ENCODE assay signal across 8 mouse cellular contexts in genomic region chr4:94979500-94979915, GRCm38 (mm10). TPM values are rescaled to one million over a fixed set of nuclear protein-coding genes. Genes with fewer than 3 reads are reported as not detected.
DNase-seq lines count a peak whose midpoint lies in the region; ATAC-seq and TF ChIP-seq lines count a peak whose summit lies in the region.

No protein-coding gene starts in this region.

- peak overlapping the region; percentile 84 for H3K4me2 ChIP-seq in lung, embryonic 14.5 days
- H3K4me2 ChIP-seq in embryonic facial prominence, embryonic 12.5 days (replicated peaks): peak overlapping the region; percentile 79
- peak overlapping the region; percentile 74 for H3K4me2 ChIP-seq in hindbrain, embryonic 15.5 days
- peak overlapping the region; percentile 94 for H3K4me2 ChIP-seq in midbrain, embryonic 16.5 days (ENCODE audit: low read length)

- peak overlapping the region; percentile 85 for H3K9ac ChIP-seq in lung, embryonic 14.5 days
- H3K9ac ChIP-seq in embryonic facial prominence, embryonic 12.5 days: peak overlapping the region; percentile 87
- peak overlapping the region; percentile 82 for H3K9ac ChIP-seq in hindbrain, embryonic 15.5 days
- H3K9ac ChIP-seq in midbrain, embryonic 16.5 days (ENCODE audit: low read depth, low read length): peak overlapping the region; percentile 98

- DNase-seq in lung, embryonic 14.5 days: no peak
- no peak for DNase-seq in lung, postnatal 14 days
- no peak for DNase-seq in urinary bladder, postnatal 4 days (ENCODE audit: low spot score in 2 of 2)
- no peak for DNase-seq in urinary bladder, postnatal 36 days (ENCODE audit: low spot score in 2 of 2)
- no peak for DNase-seq in T-cell, adult 2 months (ENCODE audit: low spot score)

- H3K4me1 ChIP-seq in lung, embryonic 14.5 days (ENCODE audit: insufficient read depth): peaks cover 7% of the 10 kb centered on the region; the same call in 1 of the 2 replicates
- peaks cover 14% of the 10 kb centered on the region for H3K4me1 ChIP-seq in embryonic facial prominence, embryonic 12.5 days
- H3K4me1 ChIP-seq in hindbrain, embryonic 15.5 days (replicated peaks): peaks cover 13% of the 10 kb centered on the region
- H3K4me1 ChIP-seq in midbrain, embryonic 16.5 days (ENCODE audit: control insufficient read depth, insufficient read depth, low read length): peaks cover 13% of the 10 kb centered on the region

- no peak for TF ChIP-seq CTCF in lung, embryonic 14.5 days (IDR thresholded peaks at IDR 0.05; ENCODE audit: low read depth)

- H3K9me3 ChIP-seq in lung, embryonic 14.5 days (ENCODE audit: low read depth, low read length): no peaks in the 10 kb centered on the region
- no peaks in the 10 kb centered on the region for H3K9me3 ChIP-seq in embryonic facial prominence, embryonic 12.5 days
- no peaks in the 10 kb centered on the region for H3K9me3 ChIP-seq in hindbrain, embryonic 15.5 days
- no peaks in the 10 kb centered on the region for H3K9me3 ChIP-seq in midbrain, embryonic 16.5 days (replicated peaks; ENCODE audit: control insufficient read depth, low read length, poor library complexity, severe bottlenecking)

- peak; percentile 6; the same call in 1 of the 2 replicates for ATAC-seq in lung, embryonic 14.5 days (ENCODE audit: insufficient read depth)
- ATAC-seq in embryonic facial prominence, embryonic 12.5 days (ENCODE audit: insufficient number of reproducible peaks, insufficient read depth, low FRiP score, low TSS enrichment): no peak
- ATAC-seq in hindbrain, embryonic 15.5 days (ENCODE audit: low FRiP score, low read depth): peak; percentile 9; the same call in 1 of the 2 replicates
- ATAC-seq in midbrain, embryonic 16.5 days: peak; percentile 51

- no peaks in the 10 kb centered on the region for H3K27me3 ChIP-seq in lung, embryonic 14.5 days (ENCODE audit: insufficient read depth, low read length)
- no peaks in the 10 kb centered on the region for H3K27me3 ChIP-seq in embryonic facial prominence, embryonic 12.5 days
- H3K27me3 ChIP-seq in hindbrain, embryonic 15.5 days: no peaks in the 10 kb centered on the region
- no peaks in the 10 kb centered on the region for H3K27me3 ChIP-seq in midbrain, embryonic 16.5 days (ENCODE audit: control insufficient read depth, insufficient read depth, low read depth, low read length)

- H3K36me3 ChIP-seq in lung, embryonic 14.5 days (ENCODE audit: insufficient read depth): peaks cover 8% of the 10 kb centered on the region; the same call in 1 of the 2 replicates
- peaks cover 12% of the 10 kb centered on the region; the same call in 1 of the 2 replicates for H3K36me3 ChIP-seq in embryonic facial prominence, embryonic 12.5 days
- H3K36me3 ChIP-seq in hindbrain, embryonic 15.5 days: 0 out of 2 replicates have a peak, but pooled peaks cover 6% of the 10 kb centered on the region
- H3K36me3 ChIP-seq in midbrain, embryonic 16.5 days (ENCODE audit: control insufficient read depth, insufficient read depth, low read length): no peaks in the 10 kb centered on the region

- peak overlapping the region; percentile 92 for H3K27ac ChIP-seq in lung, embryonic 14.5 days (ENCODE audit: low read depth)
- H3K27ac ChIP-seq in embryonic facial prominence, embryonic 12.5 days: peak overlapping the region; percentile 84
- peak overlapping the region; percentile 93 for H3K27ac ChIP-seq in hindbrain, embryonic 15.5 days (replicated peaks)
- H3K27ac ChIP-seq in midbrain, embryonic 16.5 days (ENCODE audit: low read length): peak overlapping the region; percentile 94

- H3K4me3 ChIP-seq in lung, embryonic 14.5 days (ENCODE audit: low read depth, low read length): peak overlapping the region; percentile 83
- peak overlapping the region; percentile 80 for H3K4me3 ChIP-seq in embryonic facial prominence, embryonic 12.5 days
- H3K4me3 ChIP-seq in hindbrain, embryonic 15.5 days: peak overlapping the region; percentile 77
- H3K4me3 ChIP-seq in midbrain, embryonic 16.5 days (ENCODE audit: low read depth, low read length): peak overlapping the region; percentile 87

- WGBS in lung, embryonic 14.5 days: 32% methylated on average over 4 of the region's 4 CpGs
- WGBS in embryonic facial prominence, embryonic 12.5 days: 53% methylated on average over 4 of the region's 4 CpGs
- 43% methylated on average over 4 of the region's 4 CpGs for WGBS in hindbrain, embryonic 15.5 days
- WGBS in midbrain, embryonic 16.5 days: 43% methylated on average over 4 of the region's 4 CpGs

RNA-seq across cellular contexts. Expression of gene Mysm1, which starts 0.6 kb away (rescaled TPM):
- polyA plus RNA-seq in lung, embryonic 14.5 days (2014; fragmentation: Nextera tagmentation; extraction: Ambion mirVana): 31.1 and 31.6 TPM in 2 replicates
- 35.8 and 38.4 TPM in 2 replicates for polyA plus RNA-seq in embryonic facial prominence, embryonic 12.5 days (2016; fragmentation: Nextera tagmentation; extraction: Ambion mirVana)
- 24.6 and 25.9 TPM in 2 replicates for polyA plus RNA-seq in hindbrain, embryonic 15.5 days (2015; fragmentation: Nextera tagmentation; extraction: Ambion mirVana)
- polyA plus RNA-seq in midbrain, embryonic 16.5 days (2015; fragmentation: Nextera tagmentation; extraction: Ambion mirVana): 23.6 and 28.3 TPM in 2 replicates

RNA-seq across cellular contexts. Expression of gene Eqtn, which starts 50.9 kb away (rescaled TPM):
- polyA plus RNA-seq in lung, embryonic 14.5 days (2014; fragmentation: Nextera tagmentation; extraction: Ambion mirVana): not detected in 2 replicates
- polyA plus RNA-seq in embryonic facial prominence, embryonic 12.5 days (2016; fragmentation: Nextera tagmentation; extraction: Ambion mirVana): 0.22 and 0.35 TPM in 2 replicates
- 0.27 TPM in 1 of 2 replicates, not detected in the other for polyA plus RNA-seq in hindbrain, embryonic 15.5 days (2015; fragmentation: Nextera tagmentation; extraction: Ambion mirVana)
- 0.20 and 0.26 TPM in 2 replicates for polyA plus RNA-seq in midbrain, embryonic 16.5 days (2015; fragmentation: Nextera tagmentation; extraction: Ambion mirVana)
